Mouse (Mus musculus) adrenal gland (tissue): ENCODE results near the gene Ugt1a2.
"Not testable (repeated sequence)": the region's sequence is repeated elsewhere in the genome, so short reads cannot be mapped to it uniquely, and the experiment has no call there.

Experiments used
- intact Hi-C: fragments of 180-260 bp; cut with DNase I; formaldehyde crosslinking; loops from one replicate; pipeline ENCODE4 v1.15.1; 2025

Ugt1a2 gene

DNA sequence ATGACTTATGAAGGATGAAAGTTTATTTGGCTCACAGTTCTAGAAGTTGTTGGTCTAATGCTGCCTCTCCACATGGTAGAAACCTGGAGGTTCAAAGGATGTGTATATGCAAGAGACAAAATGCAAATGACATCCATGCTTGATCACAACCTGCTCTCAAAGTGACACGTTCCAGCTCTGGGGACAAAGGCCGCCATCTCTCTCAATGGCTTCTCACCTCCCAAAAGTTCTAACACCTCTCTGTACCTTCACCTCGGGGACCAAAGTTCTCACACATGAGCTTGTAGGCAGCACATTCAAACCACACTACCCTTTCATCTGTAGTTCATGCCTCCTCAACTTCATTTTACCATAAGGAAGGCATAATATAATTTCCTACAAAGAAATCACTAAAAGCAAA, 17.2 kb downstream of the Ugt1a2 start:
- intact Hi-C loops = no loop called here

DNA sequence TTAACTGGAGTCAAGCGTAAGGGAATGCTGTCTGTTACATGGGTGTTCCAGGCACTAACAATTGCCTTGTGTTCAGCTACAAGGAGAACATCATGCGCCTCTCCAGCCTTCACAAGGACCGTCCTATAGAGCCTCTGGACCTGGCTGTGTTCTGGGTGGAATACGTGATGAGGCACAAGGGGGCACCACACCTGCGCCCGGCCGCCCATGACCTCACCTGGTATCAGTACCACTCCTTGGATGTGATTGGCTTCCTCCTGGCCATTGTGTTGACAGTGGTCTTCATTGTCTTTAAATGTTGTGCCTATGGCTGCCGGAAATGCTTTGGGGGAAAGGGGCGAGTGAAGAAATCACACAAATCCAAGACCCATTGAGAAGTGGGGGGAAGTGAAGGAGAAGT, 17.6 kb downstream of the Ugt1a2 start:
- intact Hi-C loops = no loop called here

DNA sequence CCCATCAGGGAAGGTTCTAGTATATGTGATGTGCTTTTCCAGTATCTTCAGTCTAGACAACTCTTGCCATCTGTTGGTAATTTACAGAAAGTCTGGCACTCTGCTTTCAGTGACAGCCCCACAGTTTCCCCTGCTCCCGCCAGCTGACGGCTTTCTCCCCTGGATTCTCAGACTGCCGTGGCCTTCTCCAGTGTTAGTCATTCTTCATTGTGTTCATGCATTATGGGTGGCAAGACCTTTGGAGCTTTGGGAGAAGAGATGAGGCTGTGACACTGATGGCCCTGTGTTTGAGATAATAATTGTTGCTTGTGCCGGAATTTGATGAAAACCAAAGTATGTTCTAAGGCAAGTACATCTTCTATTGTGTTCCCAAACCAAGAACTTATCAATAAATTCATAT, 18.2 kb downstream of the Ugt1a2 start:
- intact Hi-C loops = no loop called here

DNA sequence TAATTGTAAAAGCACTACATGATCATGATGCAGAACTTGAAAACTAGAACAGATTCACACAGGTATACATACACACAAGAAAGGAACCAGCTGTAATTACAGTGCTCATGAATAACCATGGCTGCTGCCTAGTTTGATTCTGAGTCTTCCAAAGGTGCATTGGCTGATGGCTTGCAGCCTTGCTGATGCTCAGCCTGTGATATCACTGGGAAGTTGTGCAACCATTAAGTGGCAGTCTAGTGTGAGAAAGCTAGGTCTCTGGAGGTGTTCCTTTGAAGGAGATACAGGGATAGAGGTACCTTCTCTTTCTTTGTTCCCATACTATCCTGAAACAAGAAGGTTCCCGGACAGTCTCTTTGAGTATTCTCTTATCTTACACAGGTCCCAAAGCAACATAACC, 18.7 kb downstream of the Ugt1a2 start:
- intact Hi-C loops = no loop called here

DNA sequence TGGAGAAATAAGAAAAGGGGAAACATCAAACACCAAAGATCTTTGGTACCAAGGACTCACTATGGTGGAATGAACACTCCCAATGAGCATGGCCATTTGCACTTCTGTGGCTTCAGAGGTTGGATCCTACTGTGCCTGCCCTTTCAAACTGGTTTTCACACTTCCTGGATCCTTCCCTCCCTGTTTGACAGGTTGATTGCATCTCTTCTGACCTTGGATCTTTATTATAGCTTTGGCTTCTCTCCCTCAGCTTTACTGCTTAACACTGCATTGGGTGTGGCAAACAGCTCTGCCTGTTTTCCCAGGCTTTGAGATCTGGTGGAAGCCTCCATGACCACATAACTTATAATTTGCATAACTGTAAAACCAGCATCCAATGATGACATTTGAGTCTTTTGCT, 19.9 kb downstream of the Ugt1a2 start:
- intact Hi-C loops = no loop called here

DNA sequence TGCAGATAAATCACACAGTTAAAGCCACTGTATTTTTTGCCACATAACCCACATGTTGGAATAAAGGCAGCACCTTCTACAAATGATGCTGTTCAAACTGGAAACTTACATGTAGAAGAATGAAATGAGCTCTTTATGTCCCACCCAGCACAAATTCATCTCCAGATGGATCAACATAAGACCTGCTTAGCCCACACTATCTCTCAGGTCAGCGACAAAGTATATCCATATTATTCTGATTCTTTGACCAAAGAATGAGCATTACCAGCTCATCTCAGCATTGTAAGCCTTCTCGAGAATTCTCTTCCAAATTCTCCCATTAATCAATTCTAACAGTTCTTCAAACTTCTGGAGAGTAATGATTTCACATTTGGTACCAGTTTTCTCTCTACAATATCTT, 21.8 kb downstream of the Ugt1a2 start:
- intact Hi-C loops = no loop called here

DNA sequence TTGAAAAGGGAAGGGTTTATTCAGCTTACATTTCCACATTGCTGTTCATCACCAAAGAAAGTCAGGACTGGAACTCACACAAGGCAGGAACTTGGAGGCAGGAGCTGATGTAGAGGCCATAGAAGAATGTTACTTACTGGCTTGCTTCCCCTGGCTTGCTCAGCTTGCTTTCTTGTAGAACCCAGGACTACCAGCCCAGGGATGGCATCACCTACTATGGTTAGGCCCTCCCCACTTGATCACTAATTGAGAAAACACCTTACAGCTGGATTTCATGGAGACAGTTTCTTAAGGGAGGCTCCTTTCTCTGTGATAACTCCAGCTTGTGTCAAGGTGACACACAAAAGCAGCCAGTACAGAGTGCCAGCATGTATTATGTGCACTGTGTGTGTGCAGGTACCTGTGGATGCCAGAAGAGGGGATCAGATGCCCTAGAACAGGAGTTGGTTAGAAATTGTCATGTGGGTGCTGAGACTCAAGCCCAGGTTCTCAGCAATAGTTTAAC, 22.7 kb downstream of the Ugt1a2 start:
- intact Hi-C loops = not testable (repeated sequence)

DNA sequence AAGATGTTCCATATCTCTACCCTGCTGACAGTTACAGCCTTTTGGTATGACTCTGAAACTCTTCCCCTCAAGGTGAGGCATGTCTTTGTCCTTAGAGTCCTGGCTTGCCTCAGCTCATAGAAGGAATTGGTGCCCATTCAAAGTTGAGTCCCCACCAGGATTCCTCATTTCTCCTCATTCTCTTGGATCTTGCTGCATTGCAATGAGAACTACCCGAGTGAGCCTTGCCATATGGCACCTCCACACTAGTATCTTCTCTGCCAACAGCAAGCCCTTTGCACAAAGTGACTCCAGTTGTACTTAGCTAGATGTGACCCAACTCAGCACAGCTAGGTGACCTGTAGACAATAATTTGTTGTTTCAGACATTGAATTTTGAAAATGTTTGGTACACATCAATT, 23.2 kb downstream of the Ugt1a2 start:
- intact Hi-C loops = no loop called here

DNA sequence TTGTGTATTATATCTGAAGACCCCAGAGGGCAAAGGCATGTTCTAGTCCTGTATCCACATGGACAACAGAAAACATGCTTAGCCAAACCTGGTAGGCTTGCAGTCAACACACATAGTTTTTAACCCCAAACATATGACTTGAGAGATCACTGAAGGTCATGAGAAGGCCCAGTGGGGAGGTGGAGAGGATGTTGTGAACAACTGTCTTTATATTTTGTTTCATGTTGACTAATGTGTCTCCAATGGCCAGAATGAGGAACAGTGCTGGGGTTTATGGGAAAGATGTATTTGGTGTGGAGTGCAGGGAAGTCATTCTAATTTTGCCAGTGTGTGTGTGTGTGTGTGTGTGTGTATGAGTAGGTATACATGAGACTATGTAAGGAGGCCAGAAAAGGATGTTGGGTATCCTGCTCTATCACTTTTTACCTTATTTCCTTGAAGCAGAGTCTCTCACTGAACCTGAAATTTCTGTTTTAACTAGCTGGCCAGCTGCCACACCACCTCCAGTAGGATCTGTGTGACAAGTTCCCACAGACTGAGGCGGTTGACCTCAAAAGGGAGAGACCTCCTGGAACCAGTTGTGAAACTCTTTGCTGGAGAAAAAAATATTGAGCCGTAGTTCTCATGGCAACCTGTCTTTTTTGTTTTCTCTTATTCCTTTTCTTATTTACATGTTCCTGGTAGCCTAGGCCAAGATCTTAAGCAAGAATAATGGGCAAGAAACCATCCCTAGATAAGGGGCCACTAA, 23.8 kb downstream of the Ugt1a2 start:
- intact Hi-C loops = no loop called here

DNA sequence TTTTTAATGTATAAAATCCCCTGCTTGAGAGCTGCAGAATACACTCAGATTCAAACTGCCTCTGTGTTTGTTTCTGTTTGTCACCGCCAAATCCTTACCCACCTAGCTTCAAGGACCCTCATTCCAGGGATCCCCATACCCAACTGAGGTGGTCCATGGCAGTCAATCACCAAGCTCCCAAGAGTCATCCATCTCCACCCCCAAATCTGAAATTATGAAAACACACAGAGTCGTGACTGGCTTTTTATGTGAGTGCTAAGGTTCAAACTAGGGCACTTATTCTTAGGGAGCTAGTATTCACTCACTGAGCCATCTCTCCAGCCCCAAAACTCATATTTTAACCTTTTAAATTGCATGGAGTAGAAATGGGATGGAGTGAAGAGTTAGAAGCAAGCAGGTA, 24.9 kb downstream of the Ugt1a2 start:
- intact Hi-C loops = not testable (repeated sequence)

DNA sequence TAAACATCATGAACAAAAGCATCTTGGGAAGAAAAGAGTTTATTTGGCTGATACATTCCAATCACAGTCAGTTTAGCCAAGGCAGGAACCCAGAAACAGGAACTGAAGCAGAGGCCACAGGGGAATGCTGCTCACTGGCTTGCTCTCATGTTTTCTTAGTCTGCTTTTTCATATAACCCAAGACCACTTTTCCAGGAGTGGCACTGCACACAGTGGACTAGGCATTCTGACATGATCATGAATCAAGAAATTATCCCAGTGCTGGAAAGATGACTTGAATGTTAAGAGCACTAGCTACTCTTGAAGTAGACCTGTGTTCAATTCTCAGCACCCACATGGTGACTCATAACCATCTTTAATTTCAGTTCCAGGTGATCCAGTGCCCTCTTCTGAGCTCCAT, 25.3 kb downstream of the Ugt1a2 start:
- intact Hi-C loops = no loop called here

DNA sequence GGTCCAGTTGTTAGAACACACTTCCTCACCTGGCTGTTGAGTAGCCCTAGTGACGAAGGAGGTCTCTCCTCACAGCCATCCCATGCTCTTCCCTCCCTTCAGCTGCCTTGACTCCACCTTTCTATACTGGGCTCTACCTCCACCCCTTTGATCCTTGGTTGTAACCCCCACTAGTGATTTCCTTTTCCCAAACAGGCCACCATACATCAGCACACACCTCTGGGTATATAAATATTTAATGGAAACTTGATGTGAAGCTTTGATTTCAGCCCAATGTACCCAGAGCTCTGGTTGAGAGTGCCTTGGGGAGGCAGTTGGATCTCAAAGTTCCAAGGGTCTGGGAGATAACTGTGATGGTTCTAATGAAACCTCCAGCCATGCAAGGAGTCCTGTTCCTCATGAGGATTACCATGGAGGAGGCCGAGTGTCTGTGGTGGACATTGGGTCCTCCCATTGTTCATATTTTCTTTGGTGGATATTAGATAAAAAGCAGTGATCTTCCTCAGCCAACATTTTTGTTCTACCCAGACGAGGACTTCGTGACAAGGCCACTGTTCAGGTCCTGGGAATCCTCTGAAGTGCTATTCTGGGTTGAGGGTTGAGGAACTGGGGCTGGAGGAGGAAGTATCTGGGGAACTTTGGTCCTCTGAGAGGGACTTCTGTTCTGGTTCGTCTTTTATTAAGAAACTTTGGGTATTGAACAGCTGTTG, 26.4 kb downstream of the Ugt1a2 start, which contains the start of gene Mroh2a:
Gene Mroh2a (plus strand): TSS at position 317 of the 710 bp plus-strand sequence.
- intact Hi-C loops = no loop called here

DNA sequence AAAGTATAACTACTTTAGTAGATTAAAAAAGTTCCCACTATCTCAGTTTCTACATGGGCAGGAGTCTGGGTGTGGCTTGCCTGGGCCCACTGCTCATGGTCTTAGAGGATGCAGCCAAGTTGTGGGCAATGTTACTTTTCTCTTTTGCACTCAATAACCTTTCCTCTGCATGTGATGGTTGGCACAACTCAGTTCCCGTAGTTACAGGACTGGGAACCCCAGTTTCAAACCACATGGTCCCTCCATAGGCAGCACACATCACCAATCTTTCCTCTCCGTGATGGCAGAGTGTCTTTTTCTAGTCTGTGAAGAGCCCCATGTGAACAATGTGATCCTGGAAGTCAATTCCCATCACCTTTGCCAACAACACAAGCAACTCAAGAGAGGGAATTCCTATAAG, 27.1 kb downstream of the Ugt1a2 start:
- intact Hi-C loops = no loop called here

DNA sequence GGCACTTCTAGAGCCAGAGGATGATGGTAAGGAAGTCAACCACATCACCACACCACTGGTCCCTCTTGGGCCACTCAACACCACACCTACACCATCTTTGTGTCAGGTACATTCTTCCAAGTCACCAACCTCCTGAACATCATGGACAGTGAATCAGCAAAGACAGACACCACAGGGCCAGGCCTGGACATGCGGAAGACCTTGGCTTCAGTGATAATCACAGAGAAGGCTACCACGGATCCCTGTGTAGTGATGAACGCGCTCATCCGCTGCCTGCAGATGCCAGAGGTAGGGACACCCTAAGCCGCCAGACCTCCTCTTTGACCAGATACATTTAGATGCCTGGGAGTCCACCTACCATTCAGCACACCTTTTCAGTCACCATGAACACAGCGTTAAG, 27.7 kb downstream of the Ugt1a2 start:
- intact Hi-C loops = no loop called here

DNA sequence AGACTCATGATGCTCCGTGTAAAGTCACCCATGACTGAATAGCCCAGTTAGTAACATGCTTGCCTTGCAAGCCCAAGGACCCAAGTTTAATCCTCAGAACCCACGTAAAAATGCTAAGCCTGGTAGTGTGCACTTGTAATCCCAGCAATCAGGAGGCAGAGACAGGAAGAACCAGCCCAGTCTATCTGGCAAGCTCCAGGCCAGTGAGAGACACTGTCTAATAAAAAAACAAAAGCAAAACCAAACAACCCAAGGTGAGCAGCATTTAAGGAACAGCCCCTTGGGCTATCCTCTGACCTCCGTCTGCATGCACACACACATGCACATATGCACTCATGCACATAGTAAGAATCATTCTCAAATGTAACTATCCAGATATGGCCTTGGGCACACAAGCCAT, 29.2 kb downstream of the Ugt1a2 start:
- intact Hi-C loops = no loop called here

DNA sequence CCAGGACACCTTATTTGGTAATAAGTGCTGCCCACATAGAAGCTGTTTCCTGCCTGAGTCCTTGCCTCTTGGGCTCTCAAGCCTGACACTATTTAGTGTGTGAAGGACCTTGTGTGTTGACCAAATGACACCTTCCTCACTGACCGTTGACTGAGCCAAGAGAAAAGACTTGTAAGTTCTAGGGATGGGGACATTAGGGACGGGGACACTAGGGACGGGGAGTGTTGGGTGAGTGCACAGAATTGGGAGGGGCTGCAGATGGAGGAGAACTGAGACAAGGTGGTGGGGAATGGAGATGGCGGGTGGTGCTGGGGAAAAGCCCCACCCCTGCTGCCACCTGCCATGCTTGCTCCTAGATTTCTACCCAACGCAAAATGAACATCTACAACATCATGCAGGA, 29.6 kb downstream of the Ugt1a2 start:
- intact Hi-C loops = no loop called here

DNA sequence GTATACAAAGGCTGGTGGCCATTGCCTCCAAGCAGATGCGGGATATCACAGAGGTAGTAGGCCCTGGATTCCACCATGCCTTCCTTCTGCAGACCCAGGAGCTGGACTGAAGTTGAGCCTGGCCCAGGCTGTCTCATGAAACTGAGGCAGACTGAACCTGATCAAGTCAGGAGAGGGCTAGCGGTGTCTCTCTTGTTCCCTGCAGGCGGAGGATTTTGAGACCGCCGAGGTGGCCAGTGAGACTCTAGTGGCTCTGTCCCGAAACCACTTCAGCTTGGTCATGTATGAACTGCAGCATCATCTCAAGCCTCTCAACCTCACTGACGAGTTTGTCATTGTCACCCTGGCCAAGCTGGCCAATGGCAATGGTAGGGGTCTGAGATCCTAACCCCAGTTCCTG, 30.0 kb downstream of the Ugt1a2 start:
- intact Hi-C loops = no loop called here

DNA sequence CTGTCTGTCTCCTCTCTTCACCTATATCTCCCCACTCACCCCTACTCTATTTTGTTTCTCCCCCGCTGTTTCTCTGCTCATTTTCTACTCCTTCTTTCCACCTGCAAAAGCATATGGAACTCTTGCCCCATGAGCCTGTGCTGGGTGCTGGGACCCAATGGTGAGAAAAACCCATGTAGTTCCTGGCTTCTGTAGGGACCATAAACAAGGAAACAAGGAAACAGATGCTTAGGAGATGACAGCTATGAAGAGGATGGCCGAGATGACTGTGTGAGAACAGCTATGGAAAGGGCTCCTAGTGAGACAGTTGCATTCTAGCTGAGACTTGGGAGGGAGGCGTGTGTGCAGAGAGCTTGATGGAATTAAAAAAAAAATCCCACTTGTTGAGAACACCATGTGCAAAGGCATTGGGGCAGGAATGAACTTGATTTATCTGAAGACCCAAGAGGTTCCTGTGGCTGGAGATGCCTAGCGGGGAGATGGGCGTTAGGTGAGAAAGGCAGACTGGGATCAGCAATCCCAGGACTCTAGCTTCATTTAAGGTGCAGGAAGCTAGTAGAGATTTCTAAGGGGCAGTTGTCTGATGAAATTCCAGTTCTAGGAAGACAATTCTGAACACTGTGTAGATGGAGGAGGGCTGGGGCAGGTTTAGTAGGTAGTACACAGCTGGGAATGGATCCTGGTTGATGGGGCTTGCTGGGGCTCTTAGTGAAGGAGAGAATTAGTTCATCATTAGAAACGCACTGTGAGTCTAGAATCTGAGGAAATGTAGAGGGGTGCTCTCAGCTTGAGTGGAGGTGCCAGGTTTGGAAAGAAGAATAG, 30.8 kb downstream of the Ugt1a2 start:
- intact Hi-C loops = no loop called here

DNA sequence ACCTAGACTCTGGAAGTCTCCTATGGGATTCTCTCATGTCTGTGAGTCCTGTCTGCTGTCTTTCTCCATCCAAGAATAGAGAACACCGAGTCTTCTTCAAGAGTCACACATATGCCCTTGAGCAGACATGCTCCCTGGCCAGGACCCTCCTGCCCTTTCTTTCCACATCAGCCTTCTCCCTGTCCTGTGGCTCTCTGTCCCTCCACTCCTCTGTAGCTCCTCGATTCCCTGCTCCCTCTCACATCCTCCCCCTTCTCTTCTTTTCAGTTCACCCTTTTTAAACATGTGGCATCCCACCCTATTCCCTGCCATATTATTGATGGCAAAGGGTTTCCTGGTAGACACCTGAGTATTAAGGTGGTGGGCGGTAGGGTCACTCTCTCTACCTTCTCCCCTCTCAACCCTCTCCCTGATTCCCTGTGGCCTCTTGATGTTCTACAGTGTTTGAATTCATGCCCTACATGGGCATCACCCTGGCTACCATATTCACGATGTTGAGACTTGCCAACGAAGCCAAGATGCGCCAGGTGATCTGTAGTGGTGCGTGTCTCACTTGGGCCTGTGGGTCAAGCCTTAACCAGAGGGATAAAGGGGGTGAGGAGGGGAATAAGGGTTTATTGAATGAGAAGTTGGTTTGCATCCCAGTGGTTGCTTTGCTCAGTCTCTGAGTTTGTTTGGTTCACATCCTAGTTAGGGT, 31.6 kb downstream of the Ugt1a2 start:
- intact Hi-C loops = no loop called here

DNA sequence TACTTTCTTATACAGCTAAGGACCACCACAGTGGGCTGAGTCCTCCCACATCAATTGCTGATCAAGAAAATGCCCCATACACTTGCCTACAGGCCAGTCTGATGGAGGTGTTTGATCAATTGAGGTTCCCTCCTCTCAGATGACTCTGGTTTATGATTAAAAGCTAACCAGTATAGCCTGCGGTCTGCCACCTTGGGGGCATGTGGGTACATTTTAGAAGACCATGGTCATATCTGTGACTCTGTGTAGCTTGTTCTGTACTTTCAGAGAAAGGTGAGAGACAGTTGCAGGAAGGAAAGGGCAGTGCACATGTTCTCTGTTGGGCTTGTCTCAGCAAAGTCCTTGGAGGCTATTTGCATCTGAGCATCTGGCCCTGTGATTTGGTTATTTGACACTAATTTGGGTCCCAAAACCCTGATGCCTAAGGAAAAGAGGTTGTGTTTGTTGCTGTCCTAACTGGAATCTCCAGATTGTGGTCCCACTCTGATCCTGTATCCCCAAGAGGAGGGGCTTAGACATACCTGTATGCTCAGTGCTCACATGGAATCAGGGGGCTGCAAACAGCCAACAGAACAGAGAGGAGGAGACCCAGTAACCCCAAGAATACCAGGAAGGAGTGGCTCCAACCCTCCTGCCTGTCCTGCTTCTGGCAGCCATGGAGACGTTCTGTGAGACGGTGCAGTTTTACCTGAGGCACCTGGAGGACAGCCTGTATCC, 32.4 kb downstream of the Ugt1a2 start:
- intact Hi-C loops = no loop called here
